In the genomic region with DNA sequence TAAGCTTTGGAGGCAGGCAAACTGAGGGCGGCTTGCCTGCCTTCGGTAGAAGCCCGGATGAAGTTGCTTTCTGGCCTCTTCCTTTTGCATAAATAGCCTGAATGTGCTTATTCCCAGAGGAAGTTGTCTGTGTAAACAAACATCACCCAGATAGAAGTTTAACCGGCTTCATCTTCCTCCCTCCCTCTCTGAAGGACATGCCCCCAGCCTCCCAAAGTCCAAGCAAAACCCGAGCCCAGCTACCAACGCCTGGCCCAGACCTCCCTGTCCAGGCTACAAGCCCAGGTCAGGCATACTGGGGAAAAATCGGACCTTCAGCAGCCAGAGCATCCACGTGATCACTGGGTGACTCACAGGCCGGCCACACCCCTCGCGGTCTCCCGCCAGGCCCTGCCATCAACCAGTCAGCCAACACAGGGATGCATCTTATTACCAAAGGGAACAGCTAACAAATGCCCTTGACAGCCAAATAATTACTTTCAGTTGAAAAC, we compare ENCODE assay signal across 8 mouse cellular contexts. TPM values are rescaled to one million over a fixed set of nuclear protein-coding genes. Genes with fewer than 3 reads are reported as not detected.
A peak's percentile ranks its signal among the peaks of the same experiment; 100 is the strongest.
DNase-seq lines count a peak whose midpoint lies in the region; TF ChIP-seq lines count a peak whose summit lies in the region.

No protein-coding gene starts in this region.

- TF ChIP-seq CTCF in ES-Bruce4 (IDR thresholded peaks at IDR 0.05; ENCODE audit: low read depth, low read length), result no peak

- TF ChIP-seq POLR2A in ES-Bruce4 (IDR thresholded peaks at IDR 0.05; ENCODE audit: insufficient read depth, low read length), result no peak

- TF ChIP-seq EP300 in ES-Bruce4 (IDR thresholded peaks at IDR 0.05; ENCODE audit: insufficient read depth, low read depth, low read length), result peak; percentile 80; the same call in 1 of the 2 replicates

- H3K9ac ChIP-seq in ES-Bruce4 (ENCODE audit: low read depth, poor library complexity, severe bottlenecking), result peak overlapping the region; percentile 41; the same call in 1 of the 2 replicates

- peak overlapping the region; percentile 87 for H3K27ac ChIP-seq in ES-Bruce4 (ENCODE audit: insufficient read depth, low read length)
- H3K27ac ChIP-seq in hindbrain, embryonic 10.5 days, result peak overlapping the region; percentile 79

- 4% methylated on average over 12 of the region's 12 CpGs for WGBS in hindbrain, embryonic 10.5 days

- no peak overlapping the region; the same call in 1 of the 2 replicates for H3K4me3 ChIP-seq in ES-Bruce4 (ENCODE audit: low read depth, low read length)
- H3K4me3 ChIP-seq in hindbrain, embryonic 10.5 days, result peak overlapping the region; percentile 45

- H3K4me1 ChIP-seq in ES-Bruce4 (ENCODE audit: control insufficient read depth, insufficient read depth, low read length), result peaks cover 4% of the 10 kb centered on the region
- H3K4me1 ChIP-seq in hindbrain, embryonic 10.5 days (replicated peaks), result peaks cover 60% of the 10 kb centered on the region

- peaks cover 10% of the 10 kb centered on the region for H3K36me3 ChIP-seq in ES-Bruce4 (ENCODE audit: control insufficient read depth, insufficient read depth, low read length, poor library complexity, severe bottlenecking)
- H3K36me3 ChIP-seq in hindbrain, embryonic 10.5 days, result peaks cover 19% of the 10 kb centered on the region

- no peaks in the 10 kb centered on the region for H3K27me3 ChIP-seq in ES-Bruce4 (ENCODE audit: control insufficient read depth, insufficient read depth, low read length, poor library complexity, severe bottlenecking)
- H3K27me3 ChIP-seq in hindbrain, embryonic 10.5 days (ENCODE audit: insufficient read depth, poor library complexity, severe bottlenecking), result 0 out of 2 replicates have a peak, but pooled peaks cover 9% of the 10 kb centered on the region

- DNase-seq in c-Kit-positive CD71-positive TER-119-positive erythroid progenitor cells, embryonic 14.5 days (ENCODE audit: low spot score), result peak; percentile 87
- DNase-seq in forelimb bud, embryonic 11.5 days (ENCODE audit: low read depth, low spot score), result peak; percentile 81
- DNase-seq in hindbrain, embryonic 10.5 days (ENCODE audit: low spot score), result peak; percentile 86
- DNase-seq in layer of hippocampus, postnatal 10 days (ENCODE audit: low spot score in 2 of 2), result peak; percentile 70 to 75
- DNase-seq in lung, postnatal 10 days, result peak; percentile 95
- peak; percentile 64 for DNase-seq in ovary, postnatal 10 days (ENCODE audit: low spot score)
- peak; percentile 74 for DNase-seq in thymus, postnatal 36 days

- H3K9me3 ChIP-seq in ES-Bruce4 (replicated peaks; ENCODE audit: control insufficient read depth, insufficient read depth, low read length, poor library complexity, severe bottlenecking), result no peaks in the 10 kb centered on the region
- no peaks in the 10 kb centered on the region for H3K9me3 ChIP-seq in hindbrain, embryonic 10.5 days

RNA-seq across cellular contexts. Expression of gene Zfp36l2, which starts 4.4 kb away (rescaled TPM):
- 38.2 and 38.4 TPM in 2 replicates for polyA plus RNA-seq in ES-Bruce4 (2011; ENCODE audit: insufficient read depth, insufficient read length, low read depth, missing spikeins)
- polyA plus RNA-seq in hindbrain, embryonic 10.5 days (2016; fragmentation: Nextera tagmentation; extraction: Ambion mirVana), result 9.3 and 9.9 TPM in 2 replicates
- 10 to 100 TPM; 24.4 to 25.4 TPM for total RNA-seq in layer of hippocampus, postnatal 10 days (2021)
